Mouse (Mus musculus) spleen, adult 2 months (tissue): ENCODE results near the gene Olfr95.

Experiments
- CTCF ChIP-seq: fragments of 200-500 bp; IDR thresholded peaks from 2 replicates; pipeline ENCODE4 v1.5.1; 2011; ENCODE audit warnings: mild to moderate bottlenecking, inconsistent platforms; ENCODE audit not compliant: insufficient read depth, insufficient read length, insufficient replicate concordance; ENCODE audit errors: extremely low read depth
- POLR2A ChIP-seq: fragments of 200-500 bp; IDR thresholded peaks from 2 replicates; pipeline ENCODE4 v1.6.1; 2011; ENCODE audit warnings: low read depth, low read length, inconsistent platforms

GRCm38 (mm10) chr17:37221879-37222278 is 9.0 kb upstream of the Olfr95 start:
- TF ChIP-seq CTCF: no peak
- no peak for TF ChIP-seq POLR2A
